Mouse (Mus musculus): ENCODE data around the gene Npas3. TPM values are rescaled to one million over a fixed set of nuclear protein-coding genes. Genes with fewer than 3 reads are reported as not detected.

The Npas3 gene
- total RNA-seq, 2 experiments from 2014 or later, result 0.47 to 1.5 TPM

GRCm38 (mm10) chr12:53664084-53664483 is 415.6 kb downstream of the Npas3 start:
- no peak for DNase-seq
- intact Hi-C loops (cut with DNase I; ENCODE audit: low total_unique reads), result no loop called here

GRCm38 (mm10) chr12:53671846-53672245 is 423.4 kb downstream of the Npas3 start:
- DNase-seq, result no peak
- intact Hi-C loops (cut with DNase I; ENCODE audit: low total_unique reads), result no loop called here

- DNase-seq, result no peak
- intact Hi-C loops (cut with DNase I; ENCODE audit: low total_unique reads), result no loop called here
These were observed 428.7 kb downstream of the Npas3 start for GRCm38 (mm10) chr12:53677091-53677630.

- no peak for DNase-seq
- intact Hi-C loops (cut with DNase I; ENCODE audit: low total_unique reads), result no loop called here
These were observed 429.7 kb downstream of the Npas3 start for GRCm38 (mm10) chr12:53678166-53678565.

- intact Hi-C loops (cut with DNase I; ENCODE audit: low total_unique reads), result no loop called here
These were observed 430.7 kb downstream of the Npas3 start for GRCm38 (mm10) chr12:53679161-53679560.

GRCm38 (mm10) chr12:53680501-53680900 is 432.0 kb downstream of the Npas3 start:
- intact Hi-C loops (cut with DNase I; ENCODE audit: low total_unique reads), result no loop called here
- DNase-seq, result no peak

More at GRCm38 (mm10) chr12:53679161-53679560, 430.7 kb downstream of the Npas3 start:
- DNase-seq, result no peak

- DNase-seq, result no peak
- intact Hi-C loops (cut with DNase I; ENCODE audit: low total_unique reads), result no loop called here
These were observed 433.6 kb downstream of the Npas3 start for GRCm38 (mm10) chr12:53682036-53682435.

GRCm38 (mm10) chr12:53692471-53692870 is 444.0 kb downstream of the Npas3 start:
- DNase-seq, result no peak
- intact Hi-C loops (cut with DNase I; ENCODE audit: low total_unique reads), result no loop called here

- no peak for DNase-seq
- intact Hi-C loops (cut with DNase I; ENCODE audit: low total_unique reads), result no loop called here
These were observed 445.9 kb downstream of the Npas3 start for GRCm38 (mm10) chr12:53694346-53694745.

- no peak for DNase-seq
- intact Hi-C loops (cut with DNase I; ENCODE audit: low total_unique reads), result no loop called here
These were observed 446.8 kb downstream of the Npas3 start for GRCm38 (mm10) chr12:53695324-53695723.

- intact Hi-C loops (cut with DNase I; ENCODE audit: low total_unique reads), result no loop called here
- DNase-seq, result no peak
These were observed 449.2 kb downstream of the Npas3 start for GRCm38 (mm10) chr12:53697645-53698044.

GRCm38 (mm10) chr12:53698483-53699227 is 450.2 kb downstream of the Npas3 start:
- intact Hi-C loops (cut with DNase I; ENCODE audit: low total_unique reads), result no loop called here
- DNase-seq, result no peak

- intact Hi-C loops (cut with DNase I; ENCODE audit: low total_unique reads), result no loop called here
- DNase-seq, result peak; percentile 8
These were observed 471.4 kb downstream of the Npas3 start for GRCm38 (mm10) chr12:53719896-53720295.

GRCm38 (mm10) chr12:53722156-53722555 is 473.7 kb downstream of the Npas3 start:
- no peak for DNase-seq
- intact Hi-C loops (cut with DNase I; ENCODE audit: low total_unique reads), result no loop called here

GRCm38 (mm10) chr12:53722718-53723698 is 474.5 kb downstream of the Npas3 start:
- DNase-seq, result no peak
- intact Hi-C loops (cut with DNase I; ENCODE audit: low total_unique reads), result no loop called here

GRCm38 (mm10) chr12:53729275-53729674 is 480.8 kb downstream of the Npas3 start:
- intact Hi-C loops (cut with DNase I; ENCODE audit: low total_unique reads), result no loop called here
- no peak for DNase-seq

GRCm38 (mm10) chr12:53738549-53739292 is 490.2 kb downstream of the Npas3 start:
- intact Hi-C loops (cut with DNase I; ENCODE audit: low total_unique reads), result no loop called here

GRCm38 (mm10) chr12:53746653-53747052 is 498.2 kb downstream of the Npas3 start:
- no peak for DNase-seq
- intact Hi-C loops (cut with DNase I; ENCODE audit: low total_unique reads), result no loop called here

More at GRCm38 (mm10) chr12:53738549-53739292, 490.2 kb downstream of the Npas3 start:
- DNase-seq, result no peak

GRCm38 (mm10) chr12:53749375-53749774 is 500.9 kb downstream of the Npas3 start:
- intact Hi-C loops (cut with DNase I; ENCODE audit: low total_unique reads), result no loop called here
- no peak for DNase-seq
